Mouse (Mus musculus) erythroblast, embryonic 14.5 days (primary cell): ENCODE results near the gene Grpr.

Source experiments
- GATA1 ChIP-seq: IDR thresholded peaks from 2 replicates; pipeline ENCODE4 v1.6.1; 2012; ENCODE audit warnings: low read length, inconsistent platforms, mixed read lengths
- TAL1 ChIP-seq: IDR thresholded peaks from 3 replicates; pipeline ENCODE4 v1.6.1; 2012; ENCODE audit warnings: low read length, inconsistent platforms, mixed read lengths

GRCm38 (mm10) chrX:163502088-163502487 lies 47.4 kb downstream of the Grpr start:
- TF ChIP-seq TAL1 = no peak
- TF ChIP-seq GATA1 = no peak
